Mouse (Mus musculus) limb, embryonic 12.5 days (tissue): ENCODE measurements around the gene Glmp. TPM values are rescaled to one million over a fixed set of nuclear protein-coding genes. Genes with fewer than 3 reads are reported as not detected.

Experiments
- ATAC-seq: fragments of 200-750 bp; cut with Nextera tagmentation; 2 replicates; pipeline ENCODE4 v1.8.0; 2017; ENCODE audit warnings: low read depth, moderate TSS enrichment; ENCODE audit not compliant: insufficient number of reproducible peaks, insufficient read depth, low FRiP score, low TSS enrichment
- H3K27ac ChIP-seq: fragments of 300-500 bp; sonication (generic); 2 replicates; pipeline ENCODE4 v1.5.1; 2016; ENCODE audit warnings: mild to moderate bottlenecking, moderate library complexity
- H3K27me3 ChIP-seq: fragments of 300-500 bp; sonication (generic); 2 replicates; pipeline ENCODE4 v1.6.1; 2016; ENCODE audit warnings: mild to moderate bottlenecking, moderate library complexity
- H3K36me3 ChIP-seq: fragments of 300-500 bp; sonication (generic); 2 replicates; pipeline ENCODE4 v1.6.1; 2016; ENCODE audit warnings: mild to moderate bottlenecking, moderate library complexity
- H3K4me1 ChIP-seq: fragments of 300-500 bp; sonication (generic); replicated peaks from 2 replicates; pipeline ENCODE4 v1.6.1; 2016
- H3K4me2 ChIP-seq: fragments of 300-500 bp; sonication (generic); 2 replicates; pipeline ENCODE4 v1.6.1; 2016; ENCODE audit warnings: mild to moderate bottlenecking, moderate library complexity
- H3K4me3 ChIP-seq: fragments of 300-500 bp; sonication (generic); replicated peaks from 2 replicates; pipeline ENCODE4 v1.5.1; 2016; ENCODE audit warnings: mild to moderate bottlenecking
- H3K9ac ChIP-seq: fragments of 300-500 bp; sonication (generic); replicated peaks from 2 replicates; pipeline ENCODE4 v1.6.1; 2016; ENCODE audit warnings: mild to moderate bottlenecking, moderate library complexity
- H3K9me3 ChIP-seq: fragments of 300-500 bp; sonication (generic); 2 replicates; pipeline ENCODE4 v1.6.1; 2016; ENCODE audit warnings: mild to moderate bottlenecking, moderate library complexity
- WGBS: fragments of 180-500 bp; shearing (Covaris S2); methylation state at CpG from one replicate; pipeline ENCODE4 v1.1.7; 2016; 5-methylcytosine and 5-hydroxymethylcytosine counted together
- polyA plus RNA-seq: library from polyadenylated mRNA; unstranded; fragments of >200 nt; fragmentation: Nextera tagmentation; extraction: Ambion mirVana; gene quantifications from 2 replicates; pipeline ENCODE4 v1.2.1, GENCODE M21; 2016

Glmp gene
- polyA plus RNA-seq, 1 experiment from 2014 or later, result 164 TPM

GRCm38 (mm10) chr3:88336058-88337013, 11.5 kb downstream of the Glmp start, which contains the start of the genes Tmem79 and Smg5:
Gene Tmem79, minus strand, starts transcription at chr3:88336148.
Gene Smg5, plus strand, starts transcription at chr3:88336260.
- Histone ChIP-seq H3K4me1 (peaks cover 18% of the 10 kb centered on the region), H3K27me3 (no peaks in the 10 kb centered on the region), H3K4me2 (peak within 1 kb of the TSS; percentile 75), H3K9me3 (no peaks in the 10 kb centered on the region), H3K4me3 (peak within 1 kb of the TSS; percentile 83), H3K9ac (peak within 1 kb of the TSS; percentile 92), H3K36me3 (0 out of 2 replicates have a peak, but pooled peaks cover 4% of the 10 kb centered on the region), H3K27ac (peak within 1 kb of the TSS; percentile 91)
- ATAC-seq, result peak; percentile 88
- 2% methylated on average over 55 of the region's 66 CpGs for WGBS

GRCm38 (mm10) chr3:88337367-88338020, 12.7 kb downstream of the Glmp start:
- Histone ChIP-seq H3K9me3 (no peaks in the 10 kb centered on the region), H3K4me1 (peaks cover 18% of the 10 kb centered on the region), H3K36me3 (peaks cover 13% of the 10 kb centered on the region), H3K27me3 (no peaks in the 10 kb centered on the region), H3K27ac (no peak overlapping the region), H3K4me3 (peak overlapping the region; percentile 83), H3K4me2 (peak overlapping the region; percentile 75), H3K9ac (no peak overlapping the region)
- WGBS, result 88% methylated on average over 11 of the region's 11 CpGs
- ATAC-seq, result no peak

- Histone ChIP-seq H3K4me2 (no peak overlapping the region), H3K27ac (no peak overlapping the region), H3K9ac (no peak overlapping the region), H3K4me1 (peaks cover 18% of the 10 kb centered on the region), H3K27me3 (no peaks in the 10 kb centered on the region), H3K36me3 (peaks cover 21% of the 10 kb centered on the region), H3K4me3 (no peak overlapping the region), H3K9me3 (no peaks in the 10 kb centered on the region)
- ATAC-seq, result no peak
- 95% methylated on average over 7 of the region's 7 CpGs for whole genome bisulfite sequencing
These were observed 13.5 kb downstream of the Glmp start for GRCm38 (mm10) chr3:88338316-88338715.

GRCm38 (mm10) chr3:88339006-88339405, 14.2 kb downstream of the Glmp start:
- Histone ChIP-seq H3K4me2 (no peak overlapping the region), H3K9ac (no peak overlapping the region), H3K27ac (no peak overlapping the region), H3K9me3 (no peaks in the 10 kb centered on the region), H3K27me3 (no peaks in the 10 kb centered on the region), H3K4me1 (peaks cover 18% of the 10 kb centered on the region), H3K36me3 (peaks cover 28% of the 10 kb centered on the region), H3K4me3 (no peak overlapping the region)
- 87% methylated on average over 3 of the region's 3 CpGs for WGBS
- no peak for ATAC-seq

GRCm38 (mm10) chr3:88350732-88351131, 25.9 kb downstream of the Glmp start:
- H3K9me3 ChIP-seq, result no peaks in the 10 kb centered on the region
- no peaks in the 10 kb centered on the region for H3K4me1 ChIP-seq
- no peak overlapping the region for H3K4me3 ChIP-seq
- no peak overlapping the region for H3K4me2 ChIP-seq
- 89% methylated on average over 13 of the region's 13 CpGs for WGBS
- H3K36me3 ChIP-seq, result peaks cover 100% of the 10 kb centered on the region
- ATAC-seq, result no peak
- H3K9ac ChIP-seq, result no peak overlapping the region
- no peak overlapping the region for H3K27ac ChIP-seq
- H3K27me3 ChIP-seq, result no peaks in the 10 kb centered on the region

- Histone ChIP-seq H3K36me3 (peaks cover 100% of the 10 kb centered on the region), H3K9ac (no peak overlapping the region)
These were observed 28.1 kb downstream of the Glmp start for GRCm38 (mm10) chr3:88352907-88353306.

GRCm38 (mm10) chr3:88354396-88355165, 29.8 kb downstream of the Glmp start:
- Histone ChIP-seq H3K9me3 (no peaks in the 10 kb centered on the region), H3K36me3 (peaks cover 100% of the 10 kb centered on the region), H3K27me3 (no peaks in the 10 kb centered on the region), H3K27ac (no peak overlapping the region), H3K9ac (no peak overlapping the region), H3K4me2 (no peak overlapping the region), H3K4me3 (no peak overlapping the region), H3K4me1 (no peaks in the 10 kb centered on the region)
- no peak for ATAC-seq
- 96% methylated on average over 8 of the region's 8 CpGs for WGBS

More at GRCm38 (mm10) chr3:88352907-88353306, 28.1 kb downstream of the Glmp start:
- Histone ChIP-seq H3K4me1 (no peaks in the 10 kb centered on the region), H3K4me2 (no peak overlapping the region), H3K9me3 (no peaks in the 10 kb centered on the region), H3K4me3 (no peak overlapping the region), H3K27me3 (no peaks in the 10 kb centered on the region), H3K27ac (no peak overlapping the region)
- WGBS, result 95% methylated on average over 9 of the region's 9 CpGs
- no peak for ATAC-seq

- H3K27me3 ChIP-seq, result peaks cover 10% of the 10 kb centered on the region
- no peak overlapping the region for H3K9ac ChIP-seq
- no peaks in the 10 kb centered on the region for H3K9me3 ChIP-seq
- H3K4me1 ChIP-seq, result peaks cover 3% of the 10 kb centered on the region; the same call in 1 of the 2 replicates
- H3K36me3 ChIP-seq, result peaks cover 82% of the 10 kb centered on the region
- no peak overlapping the region for H3K27ac ChIP-seq
- no peak for ATAC-seq
- no peak overlapping the region for H3K4me3 ChIP-seq
- no peak overlapping the region for H3K4me2 ChIP-seq
- 78% methylated on average over 5 of the region's 5 CpGs for WGBS
These were observed 34.8 kb downstream of the Glmp start for GRCm38 (mm10) chr3:88359584-88359983.

- Histone ChIP-seq H3K4me1 (peaks cover 5% of the 10 kb centered on the region; the same call in 1 of the 2 replicates), H3K27me3 (peaks cover 14% of the 10 kb centered on the region), H3K27ac (no peak overlapping the region), H3K9me3 (no peaks in the 10 kb centered on the region), H3K4me3 (no peak overlapping the region), H3K4me2 (no peak overlapping the region), H3K36me3 (peaks cover 78% of the 10 kb centered on the region), H3K9ac (no peak overlapping the region)
- no peak for ATAC-seq
- 88% methylated on average over 3 of the region's 3 CpGs for WGBS
These were observed 35.2 kb downstream of the Glmp start for GRCm38 (mm10) chr3:88359989-88360388.

- no peak overlapping the region for H3K4me3 ChIP-seq
These were observed 36.3 kb downstream of the Glmp start for GRCm38 (mm10) chr3:88361096-88361495.

More at GRCm38 (mm10) chr3:88361096-88361495, 36.3 kb downstream of the Glmp start:
- no peak for ATAC-seq
- Histone ChIP-seq H3K9ac (no peak overlapping the region), H3K27me3 (peaks cover 25% of the 10 kb centered on the region), H3K27ac (no peak overlapping the region), H3K4me1 (peaks cover 8% of the 10 kb centered on the region; the same call in 1 of the 2 replicates), H3K4me2 (no peak overlapping the region), H3K9me3 (no peaks in the 10 kb centered on the region), H3K36me3 (peaks cover 67% of the 10 kb centered on the region)
- 74% methylated on average over 6 of the region's 6 CpGs for WGBS
